Comparison of ENCODE assay signal across 14 mouse cellular contexts in genomic region chr2:12307311-12307710, GRCm38 (mm10). TPM values are rescaled to one million over a fixed set of nuclear protein-coding genes. Genes with fewer than 3 reads are reported as not detected.
DNase-seq lines count a peak whose midpoint lies in the region; TF ChIP-seq lines count a peak whose summit lies in the region.
"Had no signal": no experiment of that assay in that cellular context is flagged by ENCODE, and none has a peak within 500 bp of the region (broad histone marks: within the 10 kb centered on the region; RNA-seq: fewer than 3 reads in every experiment).

No protein-coding gene starts in this region.

- TF ChIP-seq RAD21 in MEL (IDR thresholded peaks at IDR 0.05; ENCODE audit: low read depth, low read length) = no peak

- H3K27ac ChIP-seq in MEL (ENCODE audit: control insufficient read depth, low read depth, low read length) = no peak overlapping the region
- H3K27ac ChIP-seq: liver, embryonic 13.5 days had no signal

- no peaks in the 10 kb centered on the region for H3K4me1 ChIP-seq in MEL (ENCODE audit: control insufficient read depth in 1 of 2, insufficient read depth in 2 of 2, low read length in 2 of 2)
- H3K4me1 ChIP-seq: liver, embryonic 13.5 days; megakaryocyte, embryonic 14.5 days had no signal

- no peak for TF ChIP-seq POLR2A in MEL (IDR thresholded peaks at IDR 0.05; ENCODE audit: control insufficient read depth in 1 of 2, insufficient read depth in 1 of 2, low read depth in 1 of 2, low read length in 2 of 2, poor library complexity in 1 of 2)
- TF ChIP-seq POLR2A in brain, embryonic 14.5 days (IDR thresholded peaks at IDR 0.05; ENCODE audit: borderline replicate concordance, extremely low read depth, insufficient read depth, insufficient read length, poor library complexity, severe bottlenecking) = no peak

- no peaks in the 10 kb centered on the region for H3K9me3 ChIP-seq in MEL (replicated peaks; ENCODE audit: insufficient read depth, low read length)
- H3K9me3 ChIP-seq: liver, embryonic 13.5 days; megakaryocyte, embryonic 14.5 days had no signal

- intact Hi-C loops in gastrocnemius, postnatal 14 days (cut with DNase I; ENCODE audit: low total_unique reads) = loop anchor here (10.0 kb wide), 1 partner anchor 77 kb away; no protein-coding TSS in a partner anchor

- H3K4me3 ChIP-seq in MEL (ENCODE audit: control insufficient read depth in 1 of 2, insufficient read depth in 1 of 2, low read depth in 2 of 2, low read length in 2 of 2) = no peak overlapping the region
- H3K4me3 ChIP-seq: liver, embryonic 13.5 days; megakaryocyte, embryonic 14.5 days had no signal

- H3K79me2 ChIP-seq in MEL (ENCODE audit: control insufficient read depth, insufficient read depth, low read length, poor library complexity) = no peaks in the 10 kb centered on the region

- no peak overlapping the region for H3K9ac ChIP-seq in MEL (ENCODE audit: control insufficient read depth, low read depth, low read length, poor library complexity, severe bottlenecking)
- H3K9ac ChIP-seq: liver, embryonic 13.5 days had no signal

- peak; percentile 12 for DNase-seq in gastrocnemius, postnatal 14 days
- no peak for DNase-seq in gastrocnemius, adult 8-10 months (ENCODE audit: low spot score in 2 of 2)
- DNase-seq in kidney, postnatal 14 days = peak; percentile 65
- DNase-seq in kidney, adult 18-20 months = no peak
- DNase-seq in MEL (ENCODE audit: low read depth, low spot score) = peak; percentile 4
- DNase-seq in brain, embryonic 14.5 days (ENCODE audit: low read depth) = peak; percentile 52
- DNase-seq in c-Kit-positive CD71-positive TER-119-positive erythroid progenitor cells, embryonic 14.5 days (ENCODE audit: low spot score) = no peak
- DNase-seq in testis, postnatal 14 days (ENCODE audit: low spot score) = no peak
- DNase-seq: cerebellum, adult 8-10 months; liver, embryonic 13.5 days; retina, postnatal 1 day; spleen, adult 18-20 months had no signal

- TF ChIP-seq CTCF in MEL (IDR thresholded peaks at IDR 0.05 in 2 of 3, conservative IDR thresholded peaks at IDR 0.05 in 1 of 3; ENCODE audit: control insufficient read depth in 1 of 3, insufficient read depth in 1 of 3, low read depth in 2 of 3, low read length in 3 of 3, poor library complexity in 1 of 3, severe bottlenecking in 1 of 3) = no peak
- no peak for TF ChIP-seq CTCF in brain, embryonic 14.5 days (IDR thresholded peaks at IDR 0.05; ENCODE audit: borderline replicate concordance, extremely low read depth, insufficient read depth, insufficient read length)

- no peaks in the 10 kb centered on the region for H3K36me3 ChIP-seq in MEL (ENCODE audit: control insufficient read depth in 1 of 2, insufficient read depth in 2 of 2, low read length in 2 of 2)
- H3K36me3 ChIP-seq: liver, embryonic 13.5 days had no signal

- no peak for TF ChIP-seq EP300 in MEL (IDR thresholded peaks at IDR 0.05; ENCODE audit: low read depth in 1 of 2, low read length in 2 of 2)

- no peaks in the 10 kb centered on the region; a peak in 1 of 4 replicates for H3K27me3 ChIP-seq in MEL (ENCODE audit: control insufficient read depth in 1 of 2, insufficient read depth in 2 of 2, low read length in 2 of 2)

TF ChIP-seq in MEL, 35 proteins besides CTCF, POLR2A, EP300 and RAD21:
- TF ChIP-seq MXI1 (IDR thresholded peaks at IDR 0.05; ENCODE audit: low read depth, low read length) = no peak
- no peak for TF ChIP-seq ETS1 (IDR thresholded peaks at IDR 0.05; ENCODE audit: low read depth, low read length)
- TF ChIP-seq TBP (IDR thresholded peaks at IDR 0.05; ENCODE audit: low read depth, low read length) = no peak

RNA-seq across cellular contexts. Expression of gene Itga8, which starts 5.6 kb away (rescaled TPM):
- total RNA-seq in gastrocnemius, postnatal 14 days (2021) = 1 to 10 TPM; 3.4 to 5.0 TPM
- 1 to 10 TPM in 3 of 4 experiments, under 1 TPM in 1; 0.63 to 2.1 (median 1.4) TPM for total RNA-seq in gastrocnemius, adult 8-10 months (2022)
- total RNA-seq in MEL (2012; rRNA removed) = not detected in 2 replicates
- polyA plus RNA-seq in MEL (2012; ENCODE audit: insufficient read depth in 1 of 2, insufficient read length in 2 of 2, low read depth in 1 of 2, low replicate concordance in 2 of 2, missing spikeins in 1 of 2) = not detected
- polyA plus RNA-seq in brain, embryonic 14.5 days (2012; rRNA removed) = 1.9 and 3.1 TPM in 2 replicates
- polyA plus RNA-seq: CD4-positive, CD25-positive, alpha-beta regulatory T cell, adult 4 months had no signal

Comparison
In these comparisons a context has a peak if more than half of its experiments do, and no peak if none do; other contexts are left out.
1. DNase-seq: peak in gastrocnemius, postnatal 14 days (single experiment), kidney, postnatal 14 days (single experiment), MEL (single experiment) and brain, embryonic 14.5 days (single experiment); none in gastrocnemius, adult 8-10 months (0 of 2), kidney, adult 18-20 months (single experiment), c-Kit-positive CD71-positive TER-119-positive erythroid progenitor cells, embryonic 14.5 days (single experiment) and testis, postnatal 14 days (single experiment).